Mouse (Mus musculus): ENCODE data around the gene Prl. TPM values are rescaled to one million over a fixed set of nuclear protein-coding genes. Genes with fewer than 3 reads are reported as not detected.

Prl gene
- polyA plus RNA-seq, 1 experiment from 2014 or later = not detected

Other genes starting within 250 kb of the Prl start
- gene Prl3d1, start 36.6 kb downstream of the Prl start, polyA plus RNA-seq (2015; fragmentation: Nextera tagmentation; extraction: Ambion mirVana) = not detected in 2 replicates
- gene Prl3d2, start 64.1 kb downstream of the Prl start, polyA plus RNA-seq (2015; fragmentation: Nextera tagmentation; extraction: Ambion mirVana) = not detected in 2 replicates
- gene Prl3d3, start 99.2 kb downstream of the Prl start, polyA plus RNA-seq (2015; fragmentation: Nextera tagmentation; extraction: Ambion mirVana) = not detected in 2 replicates
- gene Prl3c1, start 139.1 kb downstream of the Prl start, polyA plus RNA-seq (2015; fragmentation: Nextera tagmentation; extraction: Ambion mirVana) = not detected in 2 replicates
- not detected in 2 replicates for gene Prl3b1, start 184.3 kb downstream of the Prl start, polyA plus RNA-seq (2015; fragmentation: Nextera tagmentation; extraction: Ambion mirVana)
- gene Prl3a1, start 201.9 kb downstream of the Prl start, polyA plus RNA-seq (2015; fragmentation: Nextera tagmentation; extraction: Ambion mirVana) = not detected in 2 replicates

Measured in forebrain, embryonic 13.5 days (tissue).